Comparison of ENCODE assay signal across 9 mouse cellular contexts in the genomic region with DNA sequence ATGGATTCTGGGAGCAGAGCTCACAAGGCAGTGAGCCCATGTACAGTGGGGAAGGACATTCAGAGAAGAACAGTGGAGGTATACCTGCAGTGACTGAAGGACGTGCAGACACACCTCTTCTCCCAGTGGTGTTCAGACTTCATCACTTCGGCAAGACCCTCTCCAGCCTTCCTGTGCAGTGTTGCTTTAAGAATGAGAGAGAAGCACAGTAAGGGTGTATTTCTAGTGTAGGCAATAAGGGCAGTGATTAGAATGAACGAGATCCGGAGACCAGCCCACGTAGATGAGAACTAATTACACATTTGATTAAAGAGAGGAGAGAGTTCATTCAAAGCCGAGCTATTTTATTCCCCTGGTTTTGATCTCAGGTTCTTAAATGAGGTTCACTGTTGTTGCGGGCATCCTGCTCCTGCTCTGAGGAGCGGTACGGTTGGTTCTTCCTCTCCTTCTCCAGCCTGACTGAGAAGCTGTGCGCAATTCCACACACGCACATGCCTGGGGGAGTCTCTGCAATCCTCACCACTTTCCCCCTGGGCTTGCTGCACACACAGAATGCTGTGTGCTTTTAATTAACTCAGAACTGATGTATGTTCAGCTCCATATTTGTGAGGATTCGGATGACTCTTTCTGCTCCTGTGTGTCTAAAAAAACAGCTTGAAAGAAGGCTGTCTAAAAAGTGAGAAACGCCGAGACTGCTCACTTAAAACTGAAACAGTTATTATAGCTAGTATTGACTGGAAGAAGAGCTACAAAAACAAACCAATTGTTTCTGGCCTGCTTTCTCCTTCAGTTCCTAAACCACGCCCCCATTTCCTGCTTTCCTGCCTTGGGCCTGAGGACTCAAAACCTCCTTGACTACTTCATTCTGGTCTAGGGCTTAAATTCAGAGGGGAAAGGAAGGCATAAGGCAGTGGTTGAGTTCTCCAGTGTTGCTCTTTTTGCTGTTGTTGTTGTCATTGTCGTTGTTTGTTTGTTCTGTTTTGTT.
DNase-seq lines count a peak whose midpoint lies in the region; ATAC-seq lines count a peak whose summit lies in the region.
"Had no signal": no experiment of that assay in that cellular context is flagged by ENCODE, and none has a peak within 500 bp of the region (broad histone marks: within the 10 kb centered on the region; RNA-seq: fewer than 3 reads in every experiment).

No protein-coding gene starts in this region.

- no peaks in the 10 kb centered on the region for H3K9me3 ChIP-seq in intestine, embryonic 14.5 days (ENCODE audit: control insufficient read depth, low read length)
- H3K9me3 ChIP-seq in intestine, embryonic 15.5 days = no peaks in the 10 kb centered on the region
- H3K9me3 ChIP-seq in hindbrain, embryonic 14.5 days (ENCODE audit: control insufficient read depth, low read length) = no peaks in the 10 kb centered on the region
- H3K9me3 ChIP-seq: G1E had no signal

- 0 out of 2 replicates have a peak overlapping the region, but pooled peaks have one; percentile 5 for H3K27ac ChIP-seq in intestine, embryonic 14.5 days (ENCODE audit: low read depth)
- H3K27ac ChIP-seq in intestine, embryonic 15.5 days = no peak overlapping the region
- no peak overlapping the region for H3K27ac ChIP-seq in hindbrain, embryonic 14.5 days

- WGBS in intestine, embryonic 14.5 days = 66% methylated on average over 16 of the region's 16 CpGs
- 64% methylated on average over 16 of the region's 16 CpGs for WGBS in intestine, embryonic 15.5 days
- WGBS in hindbrain, embryonic 14.5 days = 55% methylated on average over 16 of the region's 16 CpGs

- no peak overlapping the region for H3K9ac ChIP-seq in intestine, embryonic 14.5 days (ENCODE audit: low read length)
- H3K9ac ChIP-seq in intestine, embryonic 15.5 days = no peak overlapping the region
- H3K9ac ChIP-seq in hindbrain, embryonic 14.5 days = no peak overlapping the region

- ATAC-seq in intestine, embryonic 14.5 days (replicated peaks; ENCODE audit: low FRiP score, low TSS enrichment, low read depth) = no peak
- ATAC-seq in intestine, embryonic 15.5 days = no peak
- peak; percentile 35; the same call in 1 of the 2 replicates for ATAC-seq in hindbrain, embryonic 14.5 days (ENCODE audit: low FRiP score)

- no peak overlapping the region for H3K4me2 ChIP-seq in intestine, embryonic 14.5 days (ENCODE audit: low read length)
- no peak overlapping the region for H3K4me2 ChIP-seq in intestine, embryonic 15.5 days (replicated peaks)
- peak overlapping the region; percentile 15; the same call in 1 of the 2 replicates for H3K4me2 ChIP-seq in hindbrain, embryonic 14.5 days (replicated peaks)

- no peaks in the 10 kb centered on the region for H3K36me3 ChIP-seq in intestine, embryonic 14.5 days (ENCODE audit: control insufficient read depth, insufficient read depth, low read length)
- H3K36me3 ChIP-seq in intestine, embryonic 15.5 days = no peaks in the 10 kb centered on the region
- H3K36me3 ChIP-seq in hindbrain, embryonic 14.5 days (replicated peaks; ENCODE audit: control insufficient read depth, insufficient read depth) = no peaks in the 10 kb centered on the region
- H3K36me3 ChIP-seq: G1E had no signal

- H3K4me3 ChIP-seq in intestine, embryonic 14.5 days (ENCODE audit: low read depth, low read length) = no peak overlapping the region
- no peak overlapping the region for H3K4me3 ChIP-seq in intestine, embryonic 15.5 days (replicated peaks)
- H3K4me3 ChIP-seq in hindbrain, embryonic 14.5 days (replicated peaks; ENCODE audit: low read length) = no peak overlapping the region

- no peaks in the 10 kb centered on the region for H3K27me3 ChIP-seq in intestine, embryonic 14.5 days (replicated peaks; ENCODE audit: control insufficient read depth, insufficient read depth, low read length)
- no peaks in the 10 kb centered on the region for H3K27me3 ChIP-seq in intestine, embryonic 15.5 days (replicated peaks)
- H3K27me3 ChIP-seq in hindbrain, embryonic 14.5 days (ENCODE audit: control insufficient read depth, insufficient read depth, low read length) = no peaks in the 10 kb centered on the region

- 0 out of 2 replicates have a peak, but pooled peaks cover 9% of the 10 kb centered on the region for H3K4me1 ChIP-seq in intestine, embryonic 14.5 days (replicated peaks; ENCODE audit: control insufficient read depth, insufficient read depth, low read length)
- no peaks in the 10 kb centered on the region; the same call in 1 of the 2 replicates for H3K4me1 ChIP-seq in intestine, embryonic 15.5 days (replicated peaks)
- H3K4me1 ChIP-seq in hindbrain, embryonic 14.5 days (replicated peaks; ENCODE audit: control insufficient read depth, insufficient read depth, low read length) = 0 out of 2 replicates have a peak, but pooled peaks cover 4% of the 10 kb centered on the region

- no peak for DNase-seq in intestine, embryonic 14.5 days (ENCODE audit: low spot score)
- peak; percentile 56 for DNase-seq in embryo, embryonic 10.5 days (ENCODE audit: low spot score)
- DNase-seq in hindbrain, embryonic 14.5 days (ENCODE audit: low spot score) = peak; percentile 35
- peak; percentile 26 for DNase-seq in lung, postnatal 14 days
- no peak for DNase-seq in B cell, adult 2 months
- DNase-seq in adipocyte (ENCODE audit: low spot score) = no peak
- no peak for DNase-seq in spleen, adult 12 weeks (ENCODE audit: low spot score)

Comparison
In these comparisons a context has a peak if more than half of its experiments do, and no peak if none do; other contexts are left out.
1. DNase-seq: peak in embryo, embryonic 10.5 days (single experiment), hindbrain, embryonic 14.5 days (single experiment) and lung, postnatal 14 days (single experiment); none in intestine, embryonic 14.5 days (single experiment), B cell, adult 2 months (0 of 2), adipocyte (single experiment) and spleen, adult 12 weeks (single experiment).